Mouse (Mus musculus): ENCODE measurements around the gene Surf4. TPM values are rescaled to one million over a fixed set of nuclear protein-coding genes. Genes with fewer than 3 reads are reported as not detected.
"Not testable (repeated sequence)": the region's sequence is repeated elsewhere in the genome, so short reads cannot be mapped to it uniquely, and the experiment has no call there.

Gene Surf4
- polyA plus RNA-seq, 1 experiment from 2014 or later: 158 TPM

GRCm38 (mm10) chr2:26908710-26909386, 24.9 kb downstream of the Surf4 start:
- no peak for DNase-seq (ENCODE audit: low spot score)
- WGBS: 83% methylated on average over 18 of the region's 18 CpGs
- peaks cover 43% of the 10 kb centered on the region for H3K4me1 ChIP-seq
- peak overlapping the region; percentile 79 for H3K4me3 ChIP-seq
- H3K27me3 ChIP-seq (replicated peaks; ENCODE audit: low read depth, poor library complexity, severe bottlenecking): no peaks in the 10 kb centered on the region
- no peak overlapping the region for H3K27ac ChIP-seq (replicated peaks)
- H3K36me3 ChIP-seq (replicated peaks): peaks cover 80% of the 10 kb centered on the region
- no peaks in the 10 kb centered on the region for H3K9me3 ChIP-seq

- peaks cover 62% of the 10 kb centered on the region for H3K36me3 ChIP-seq (replicated peaks)
- peaks cover 45% of the 10 kb centered on the region for H3K4me1 ChIP-seq
- no peaks in the 10 kb centered on the region for H3K27me3 ChIP-seq (replicated peaks; ENCODE audit: low read depth, poor library complexity, severe bottlenecking)
- H3K4me3 ChIP-seq: no peak overlapping the region
- WGBS: 65% methylated on average over 4 of the region's 4 CpGs
- no peak overlapping the region for H3K27ac ChIP-seq (replicated peaks)
- no peaks in the 10 kb centered on the region for H3K9me3 ChIP-seq
- DNase-seq (ENCODE audit: low spot score): peak; percentile 59
Observed at GRCm38 (mm10) chr2:26907109-26907508, 26.6 kb downstream of the Surf4 start.

DNA sequence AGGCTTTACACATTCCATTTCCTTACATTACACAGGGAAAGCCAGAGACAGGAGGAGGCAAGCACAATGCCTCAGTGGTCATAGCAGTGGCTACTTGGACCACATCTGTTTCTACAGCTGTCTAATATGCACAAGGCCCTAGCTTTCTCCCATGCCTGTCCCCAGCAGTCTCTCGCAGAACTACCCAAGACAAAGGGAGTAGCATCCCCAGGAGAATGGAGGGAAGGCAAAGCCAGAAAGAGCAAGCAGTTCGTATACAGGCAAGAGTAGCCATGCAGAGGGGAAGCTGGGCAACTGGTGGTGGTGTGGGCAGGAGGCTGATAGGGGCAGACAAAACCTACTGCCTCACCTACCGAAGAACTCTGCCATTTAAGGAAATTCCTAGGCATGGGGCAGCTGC, 27.3 kb downstream of the Surf4 start:
- H3K27me3 ChIP-seq (replicated peaks; ENCODE audit: low read depth, poor library complexity, severe bottlenecking): no peaks in the 10 kb centered on the region
- H3K9me3 ChIP-seq: no peaks in the 10 kb centered on the region
- H3K27ac ChIP-seq (replicated peaks): no peak overlapping the region
- H3K4me1 ChIP-seq: peaks cover 46% of the 10 kb centered on the region
- 89% methylated on average over 3 of the region's 3 CpGs for WGBS
- H3K36me3 ChIP-seq (replicated peaks): peaks cover 55% of the 10 kb centered on the region
- H3K4me3 ChIP-seq: no peak overlapping the region
- DNase-seq (ENCODE audit: low spot score): no peak

DNA sequence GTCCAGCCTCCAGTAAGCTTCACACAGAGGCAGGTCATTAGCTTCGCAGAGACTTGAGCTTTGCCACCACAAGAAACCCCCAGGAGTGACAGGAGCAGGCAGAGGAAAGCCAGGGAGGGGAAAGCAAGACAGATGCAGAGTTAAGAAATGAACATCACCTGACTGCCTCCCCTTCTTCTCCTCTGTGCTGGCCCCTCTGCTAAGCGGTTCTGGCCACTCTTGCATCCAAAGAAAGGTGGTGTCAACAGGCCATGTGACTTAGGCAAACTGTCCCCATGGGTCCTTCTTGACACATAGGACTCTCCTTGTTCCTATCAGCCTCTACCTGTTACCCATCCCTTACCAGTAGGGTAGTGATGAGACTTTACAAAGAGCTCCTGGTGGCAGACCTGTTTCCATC, 27.8 kb downstream of the Surf4 start:
- no peak overlapping the region for H3K4me3 ChIP-seq

GRCm38 (mm10) chr2:26903311-26903710, 30.4 kb downstream of the Surf4 start:
- WGBS: 11% methylated on average over 7 of the region's 7 CpGs
- H3K27me3 ChIP-seq (replicated peaks; ENCODE audit: low read depth, poor library complexity, severe bottlenecking): no peaks in the 10 kb centered on the region
- H3K9me3 ChIP-seq: no peaks in the 10 kb centered on the region
- H3K27ac ChIP-seq (replicated peaks): peak overlapping the region; percentile 80
- H3K4me3 ChIP-seq: peak overlapping the region; percentile 81
- peaks cover 71% of the 10 kb centered on the region for H3K36me3 ChIP-seq (replicated peaks)
- peaks cover 38% of the 10 kb centered on the region for H3K4me1 ChIP-seq
- DNase-seq (ENCODE audit: low spot score): no peak

More for the DNA sequence above, 27.8 kb downstream of the Surf4 start:
- peaks cover 53% of the 10 kb centered on the region for H3K36me3 ChIP-seq (replicated peaks)
- H3K4me1 ChIP-seq: peaks cover 51% of the 10 kb centered on the region
- 91% methylated on average over 2 of the region's 2 CpGs for WGBS
- H3K27me3 ChIP-seq (replicated peaks; ENCODE audit: low read depth, poor library complexity, severe bottlenecking): no peaks in the 10 kb centered on the region
- DNase-seq (ENCODE audit: low spot score): no peak
- H3K27ac ChIP-seq (replicated peaks): no peak overlapping the region
- H3K9me3 ChIP-seq: no peaks in the 10 kb centered on the region

DNA sequence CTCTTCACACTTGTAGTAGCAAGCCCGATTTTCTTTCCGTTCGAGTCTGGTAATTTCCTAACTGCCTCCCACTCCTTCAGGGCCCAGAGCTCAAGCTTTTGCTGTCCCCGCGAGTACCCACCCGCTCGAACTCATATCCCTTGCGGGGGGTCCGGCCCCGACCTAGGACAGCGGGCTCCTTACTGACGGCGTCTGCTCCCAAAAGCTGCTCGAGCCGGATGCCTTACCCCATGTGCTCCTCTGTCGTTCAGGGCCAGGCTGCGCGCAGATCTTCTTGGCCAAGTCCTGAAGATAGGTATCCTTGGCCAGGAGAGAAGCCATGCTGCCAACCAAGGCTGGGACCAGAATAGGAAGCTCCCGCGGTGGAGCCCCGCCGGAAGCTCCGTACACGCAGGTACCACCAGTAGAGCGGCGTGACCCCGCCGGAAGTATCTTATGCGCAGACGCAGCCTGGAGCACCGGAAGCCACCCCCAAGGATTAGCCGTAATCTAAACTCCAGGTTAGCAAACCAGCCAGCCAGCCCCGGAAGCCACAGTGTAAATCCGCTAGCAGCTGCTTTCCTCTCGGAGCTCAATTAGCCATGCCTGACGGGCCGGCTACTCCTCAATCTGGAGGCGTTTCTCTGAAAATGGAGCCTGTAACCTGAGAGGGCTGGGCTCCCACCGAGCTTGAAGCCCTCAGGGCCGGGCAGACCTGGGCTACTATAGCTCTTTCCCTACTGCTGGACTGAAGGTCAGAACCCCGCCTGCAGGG, 31.1 kb downstream of the Surf4 start, which contains the start of gene Surf6:
Gene Surf6 (minus strand): TSS at position 413 of the 754 bp plus-strand sequence.
- Histone ChIP-seq H3K4me3 (peak within 1 kb of the TSS; percentile 81), H3K4me1 (peaks cover 31% of the 10 kb centered on the region), H3K36me3 (replicated peaks) (peaks cover 71% of the 10 kb centered on the region), H3K9me3 (no peaks in the 10 kb centered on the region), H3K27me3 (replicated peaks; ENCODE audit: low read depth, poor library complexity, severe bottlenecking) (no peaks in the 10 kb centered on the region), H3K27ac (replicated peaks) (peak within 1 kb of the TSS; percentile 80)
- under 1% methylated on average over 41 of the region's 41 CpGs for WGBS
- peak; percentile 97 for DNase-seq (ENCODE audit: low spot score)

- H3K27ac ChIP-seq (replicated peaks): peak overlapping the region; percentile 80
Observed at GRCm38 (mm10) chr2:26901834-26902400, 31.8 kb downstream of the Surf4 start.

GRCm38 (mm10) chr2:26900731-26901130, 33.0 kb downstream of the Surf4 start:
- no peak overlapping the region for H3K27ac ChIP-seq (replicated peaks)
- DNase-seq (ENCODE audit: low spot score): no peak
- H3K27me3 ChIP-seq (replicated peaks; ENCODE audit: low read depth, poor library complexity, severe bottlenecking): no peaks in the 10 kb centered on the region
- peaks cover 27% of the 10 kb centered on the region for H3K4me1 ChIP-seq
- no peaks in the 10 kb centered on the region for H3K9me3 ChIP-seq
- no peak overlapping the region for H3K4me3 ChIP-seq
- H3K36me3 ChIP-seq (replicated peaks): peaks cover 71% of the 10 kb centered on the region
- 67% methylated on average over 1 of the region's 1 CpGs for WGBS

More at GRCm38 (mm10) chr2:26901834-26902400, 31.8 kb downstream of the Surf4 start:
- H3K9me3 ChIP-seq: no peaks in the 10 kb centered on the region
- no peak for DNase-seq (ENCODE audit: low spot score)
- WGBS: 13% methylated on average over 7 of the region's 7 CpGs
- peaks cover 27% of the 10 kb centered on the region for H3K4me1 ChIP-seq
- H3K27me3 ChIP-seq (replicated peaks; ENCODE audit: low read depth, poor library complexity, severe bottlenecking): no peaks in the 10 kb centered on the region
- peaks cover 71% of the 10 kb centered on the region for H3K36me3 ChIP-seq (replicated peaks)
- peak overlapping the region; percentile 81 for H3K4me3 ChIP-seq

DNA sequence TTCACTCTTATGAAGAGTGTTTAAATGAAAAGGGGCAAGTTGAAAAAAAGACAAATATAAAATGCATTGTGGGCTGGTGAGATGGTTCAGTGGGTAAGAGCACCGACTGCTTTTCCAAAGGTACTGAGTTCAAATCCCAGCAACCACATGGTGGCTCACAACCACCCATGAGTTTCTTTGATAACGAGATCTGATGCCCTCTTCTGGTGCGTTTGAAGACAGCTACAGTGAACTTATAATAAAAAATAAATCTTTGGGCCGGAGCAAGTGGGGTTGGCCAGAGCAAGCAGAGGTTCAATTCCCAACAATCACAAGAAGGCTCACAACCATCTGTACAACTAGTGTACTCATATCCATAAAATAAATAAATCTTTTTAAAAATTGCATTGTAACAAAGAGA, 37.8 kb downstream of the Surf4 start:
- Histone ChIP-seq H3K4me1 (peaks cover 2% of the 10 kb centered on the region), H3K36me3 (replicated peaks) (peaks cover 99% of the 10 kb centered on the region), H3K9me3 (no peaks in the 10 kb centered on the region), H3K4me3 (no peak overlapping the region), H3K27ac (replicated peaks) (no peak overlapping the region), H3K27me3 (replicated peaks; ENCODE audit: low read depth, poor library complexity, severe bottlenecking) (no peaks in the 10 kb centered on the region)
- DNase-seq (ENCODE audit: low spot score): no peak
- WGBS: 87% methylated on average over 4 of the region's 4 CpGs

- DNase-seq (ENCODE audit: low spot score); H3K4me3 ChIP-seq: not testable (repeated sequence)
- WGBS: 71% methylated on average over 4 of the region's 4 CpGs
Observed at GRCm38 (mm10) chr2:26886170-26886569, 47.6 kb downstream of the Surf4 start.

GRCm38 (mm10) chr2:26885541-26885940, 48.2 kb downstream of the Surf4 start:
- H3K4me3 ChIP-seq; H3K27me3 ChIP-seq (replicated peaks; ENCODE audit: low read depth, poor library complexity, severe bottlenecking); H3K4me1 ChIP-seq; H3K27ac ChIP-seq (replicated peaks); DNase-seq (ENCODE audit: low spot score): not testable (repeated sequence)
- peaks cover 38% of the 10 kb centered on the region for H3K36me3 ChIP-seq (replicated peaks)
- H3K9me3 ChIP-seq: peaks cover 14% of the 10 kb centered on the region; the same call in 1 of the 2 replicates
- 80% methylated on average over 2 of the region's 2 CpGs for WGBS

More at GRCm38 (mm10) chr2:26886170-26886569, 47.6 kb downstream of the Surf4 start:
- not testable (repeated sequence) for H3K4me1 ChIP-seq; H3K27ac ChIP-seq (replicated peaks); H3K27me3 ChIP-seq (replicated peaks; ENCODE audit: low read depth, poor library complexity, severe bottlenecking)
- Histone ChIP-seq H3K9me3 (peaks cover 14% of the 10 kb centered on the region; the same call in 1 of the 2 replicates), H3K36me3 (replicated peaks) (peaks cover 44% of the 10 kb centered on the region)

DNA sequence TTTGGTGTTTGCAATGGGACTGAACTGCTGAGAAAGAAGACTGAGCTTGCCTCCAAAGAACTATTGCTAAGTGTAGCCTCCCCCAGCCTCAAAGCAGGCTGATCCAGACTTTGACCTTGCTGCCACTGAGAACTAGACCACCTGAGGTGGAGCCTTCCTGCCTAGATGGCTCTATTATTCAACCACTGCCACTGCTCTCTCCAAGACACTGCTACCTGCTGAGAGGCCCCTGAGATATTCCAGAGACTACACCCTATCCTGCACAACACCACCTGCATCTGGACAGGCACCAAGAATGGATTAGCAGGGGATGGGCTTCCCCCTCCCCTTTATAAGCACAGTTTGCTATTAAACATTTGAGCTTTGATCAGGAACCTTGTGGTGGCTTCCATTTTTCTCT, 55.2 kb downstream of the Surf4 start:
- Histone ChIP-seq H3K27ac (replicated peaks) (no peak overlapping the region), H3K4me3 (no peak overlapping the region)

More for the DNA sequence above, 55.2 kb downstream of the Surf4 start:
- DNase-seq (ENCODE audit: low spot score): no peak
- Histone ChIP-seq H3K36me3 (replicated peaks) (no peaks in the 10 kb centered on the region), H3K9me3 (peaks cover 7% of the 10 kb centered on the region; the same call in 1 of the 2 replicates), H3K27me3 (replicated peaks; ENCODE audit: low read depth, poor library complexity, severe bottlenecking) (no peaks in the 10 kb centered on the region), H3K4me1 (no peaks in the 10 kb centered on the region)

All from embryonic facial prominence, embryonic 10.5 days (tissue).